Mouse (Mus musculus): ENCODE measurements at regions not wholly inside any gene's neighbourhood (a gene's known extent, or its start where the extent isn't known, plus 50 kb on each side); places are given as distances from the start of the nearest gene placed in this dataset.

DNA sequence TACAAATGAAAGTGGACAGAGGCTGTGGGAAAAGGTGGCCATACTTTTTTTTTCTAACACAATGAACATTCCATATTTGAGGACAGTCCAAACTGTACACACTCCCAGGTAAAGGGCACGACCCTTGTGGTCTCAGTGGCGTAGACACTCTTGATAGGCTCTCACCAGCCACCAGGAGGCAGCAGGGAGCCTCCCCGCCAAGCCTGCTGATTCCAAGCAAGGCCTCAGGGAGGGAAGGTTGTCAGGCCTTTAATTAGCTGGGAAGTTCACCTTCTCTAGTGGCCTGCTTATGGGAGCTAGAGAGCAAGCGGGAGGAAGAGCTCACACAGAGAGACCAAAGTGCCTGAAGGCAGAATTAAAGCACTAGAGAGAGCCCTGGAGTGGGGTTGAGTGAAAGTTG is 403.7 kb downstream of the Zfp536 start:
- Histone ChIP-seq H3K4me1 (ENCODE audit: insufficient read depth, low read depth, low read length) (no peaks in the 10 kb centered on the region), H3K9me3 (replicated peaks) (peaks cover 52% of the 10 kb centered on the region), H3K36me3 (replicated peaks) (no peaks in the 10 kb centered on the region), H3K4me3 (ENCODE audit: low read depth, low read length) (no peak overlapping the region), H3K27me3 (ENCODE audit: insufficient read depth, low read length) (no peaks in the 10 kb centered on the region)
- ATAC-seq (ENCODE audit: extremely low read depth, insufficient number of reproducible peaks, low FRiP score, poor library complexity, severe bottlenecking) (no peak), DNase-seq (ENCODE audit: low spot score) (no peak)
- no peak for TF ChIP-seq TAL1 (conservative IDR thresholded peaks at IDR 0.05; ENCODE audit: low read depth, low read length)
- no peak for TF ChIP-seq POLR2AphosphoS5 (IDR thresholded peaks at IDR 0.05; ENCODE audit: insufficient replicate concordance, low read depth, low read length)
- no peak for TF ChIP-seq GATA1 (IDR thresholded peaks at IDR 0.05; ENCODE audit: borderline replicate concordance, low read length)
- TF ChIP-seq GATA2 (IDR thresholded peaks at IDR 0.05; ENCODE audit: borderline replicate concordance, low read depth, low read length): no peak
- TF ChIP-seq CTCF (IDR thresholded peaks at IDR 0.05; ENCODE audit: low read depth, low read length): no peak

DNA sequence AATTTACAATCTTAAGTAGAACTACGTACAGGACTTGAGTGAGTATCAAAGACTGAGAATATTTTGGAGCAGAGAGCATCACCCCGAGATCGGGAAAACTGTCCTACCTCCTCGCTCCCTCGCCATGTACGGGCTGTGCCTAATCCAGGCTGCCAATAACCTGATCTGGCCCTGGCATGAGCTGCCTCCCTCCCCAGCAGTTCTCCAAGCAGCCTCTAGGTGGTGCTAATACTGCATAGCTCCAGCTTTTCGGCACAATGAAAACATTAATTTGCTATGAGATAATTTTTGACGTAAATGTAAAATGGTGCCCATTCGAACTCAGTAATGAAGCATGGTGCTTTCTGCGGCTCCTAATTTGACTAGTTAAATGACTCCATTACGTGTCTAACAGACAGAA is 399.6 kb downstream of the Zfp536 start:
- Histone ChIP-seq H3K9me3 (replicated peaks) (peaks cover 52% of the 10 kb centered on the region), H3K27me3 (ENCODE audit: insufficient read depth, low read length) (no peaks in the 10 kb centered on the region), H3K4me3 (ENCODE audit: low read depth, low read length) (no peak overlapping the region), H3K4me1 (ENCODE audit: insufficient read depth, low read depth, low read length) (no peaks in the 10 kb centered on the region), H3K36me3 (replicated peaks) (no peaks in the 10 kb centered on the region)
- ATAC-seq (ENCODE audit: extremely low read depth, insufficient number of reproducible peaks, low FRiP score, poor library complexity, severe bottlenecking) (no peak), DNase-seq (ENCODE audit: low spot score) (no peak)
- TF ChIP-seq GATA1 (IDR thresholded peaks at IDR 0.05; ENCODE audit: borderline replicate concordance, low read length): no peak
- TF ChIP-seq CTCF (IDR thresholded peaks at IDR 0.05; ENCODE audit: low read depth, low read length): peak; percentile 27; the same call in 1 of the 2 replicates

DNA sequence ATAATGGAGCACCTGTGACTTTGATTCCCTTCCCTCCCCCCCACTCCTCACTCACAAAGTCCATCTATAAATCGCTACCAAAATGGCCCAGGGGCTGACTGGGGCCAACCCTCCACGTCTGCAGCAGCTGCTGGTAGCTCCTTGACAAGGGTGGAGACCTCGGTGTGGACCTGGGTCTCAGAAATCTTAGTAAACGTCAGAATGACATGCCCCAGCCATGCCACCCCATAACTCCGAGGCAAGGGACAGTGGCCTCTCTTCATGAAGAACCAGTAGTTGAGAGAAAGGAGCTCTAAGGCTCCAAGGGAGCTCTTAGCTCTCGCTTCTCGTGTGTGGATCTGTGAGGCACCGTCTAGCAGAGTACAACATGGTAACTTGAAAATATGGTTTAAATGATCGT is 398.4 kb downstream of the Zfp536 start:
- no peak overlapping the region for H3K4me3 ChIP-seq (ENCODE audit: low read depth, low read length)
- TF ChIP-seq TAL1 (conservative IDR thresholded peaks at IDR 0.05; ENCODE audit: low read depth, low read length) (no peak), GATA2 (IDR thresholded peaks at IDR 0.05; ENCODE audit: borderline replicate concordance, low read depth, low read length) (no peak)
- ATAC-seq (ENCODE audit: extremely low read depth, insufficient number of reproducible peaks, low FRiP score, poor library complexity, severe bottlenecking) (no peak), DNase-seq (ENCODE audit: low spot score) (no peak)
- H3K4me1 ChIP-seq (ENCODE audit: insufficient read depth, low read depth, low read length): no peaks in the 10 kb centered on the region
- H3K36me3 ChIP-seq (replicated peaks): no peaks in the 10 kb centered on the region
- H3K9me3 ChIP-seq (replicated peaks): peaks cover 45% of the 10 kb centered on the region
- no peaks in the 10 kb centered on the region for H3K27me3 ChIP-seq (ENCODE audit: insufficient read depth, low read length)

DNA sequence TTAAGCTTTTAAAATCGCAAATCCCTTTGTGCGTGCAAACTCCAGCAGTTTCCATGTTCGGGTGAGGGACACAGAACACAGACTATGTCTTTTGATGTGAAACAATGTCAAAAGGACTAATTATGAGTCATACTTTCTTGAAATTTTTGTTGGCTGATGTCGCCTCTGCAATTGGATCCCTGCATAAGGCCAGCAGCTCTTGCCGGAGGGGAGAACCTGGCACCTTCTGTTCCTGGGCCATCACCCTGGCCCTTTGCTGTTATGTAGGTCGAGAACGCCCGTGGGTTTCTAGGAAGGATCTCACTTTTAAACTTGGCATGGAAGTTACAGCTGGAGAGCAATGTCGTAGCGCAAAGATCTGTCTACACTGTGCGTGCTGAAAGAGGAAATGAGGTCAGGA is 397.9 kb downstream of the Zfp536 start:
- DNase-seq (ENCODE audit: low spot score): no peak
- no peaks in the 10 kb centered on the region for H3K36me3 ChIP-seq (replicated peaks)
- no peak for ATAC-seq (ENCODE audit: extremely low read depth, insufficient number of reproducible peaks, low FRiP score, poor library complexity, severe bottlenecking)
- H3K27me3 ChIP-seq (ENCODE audit: insufficient read depth, low read length): no peaks in the 10 kb centered on the region
- H3K4me1 ChIP-seq (ENCODE audit: insufficient read depth, low read depth, low read length): no peaks in the 10 kb centered on the region
- H3K9me3 ChIP-seq (replicated peaks): peaks cover 41% of the 10 kb centered on the region
- H3K4me3 ChIP-seq (ENCODE audit: low read depth, low read length): no peak overlapping the region
- TF ChIP-seq CTCF (IDR thresholded peaks at IDR 0.05; ENCODE audit: low read depth, low read length) (no peak), GATA1 (IDR thresholded peaks at IDR 0.05; ENCODE audit: borderline replicate concordance, low read length) (no peak), TAL1 (conservative IDR thresholded peaks at IDR 0.05; ENCODE audit: low read depth, low read length) (no peak), POLR2AphosphoS5 (IDR thresholded peaks at IDR 0.05; ENCODE audit: insufficient replicate concordance, low read depth, low read length) (no peak), GATA2 (IDR thresholded peaks at IDR 0.05; ENCODE audit: borderline replicate concordance, low read depth, low read length) (no peak)

DNA sequence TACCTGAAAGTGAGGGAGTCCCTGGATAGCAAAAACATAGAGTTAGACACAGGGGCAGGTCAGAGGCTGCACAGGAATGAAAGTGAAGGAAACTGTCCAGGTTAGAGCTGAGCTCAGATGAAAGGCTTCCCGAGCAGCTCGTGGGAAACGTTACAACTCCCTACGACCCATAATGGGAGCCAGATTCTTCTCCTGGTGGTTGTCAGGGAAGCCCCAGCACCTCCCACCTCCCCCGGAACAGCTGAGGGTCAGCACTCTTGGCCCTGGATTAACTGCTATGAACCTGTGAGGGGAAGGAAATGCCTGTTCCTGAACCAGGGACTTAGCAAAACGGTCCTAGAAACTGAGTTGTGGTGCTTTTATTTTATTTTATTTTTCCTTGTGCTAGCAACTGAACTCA is 397.2 kb downstream of the Zfp536 start:
- H3K4me1 ChIP-seq (ENCODE audit: insufficient read depth, low read depth, low read length): no peaks in the 10 kb centered on the region
- ATAC-seq (ENCODE audit: extremely low read depth, insufficient number of reproducible peaks, low FRiP score, poor library complexity, severe bottlenecking) (no peak), DNase-seq (ENCODE audit: low spot score) (no peak)
- no peak overlapping the region for H3K4me3 ChIP-seq (ENCODE audit: low read depth, low read length)
- H3K9me3 ChIP-seq (replicated peaks): peaks cover 43% of the 10 kb centered on the region
- H3K27me3 ChIP-seq (ENCODE audit: insufficient read depth, low read length): no peaks in the 10 kb centered on the region
- H3K36me3 ChIP-seq (replicated peaks): no peaks in the 10 kb centered on the region
- no peak for TF ChIP-seq CTCF (IDR thresholded peaks at IDR 0.05; ENCODE audit: low read depth, low read length)
- TF ChIP-seq GATA1 (IDR thresholded peaks at IDR 0.05; ENCODE audit: borderline replicate concordance, low read length): no peak
- no peak for TF ChIP-seq GATA2 (IDR thresholded peaks at IDR 0.05; ENCODE audit: borderline replicate concordance, low read depth, low read length)
- TF ChIP-seq POLR2AphosphoS5 (IDR thresholded peaks at IDR 0.05; ENCODE audit: insufficient replicate concordance, low read depth, low read length): no peak
- no peak for TF ChIP-seq TAL1 (conservative IDR thresholded peaks at IDR 0.05; ENCODE audit: low read depth, low read length)

DNA sequence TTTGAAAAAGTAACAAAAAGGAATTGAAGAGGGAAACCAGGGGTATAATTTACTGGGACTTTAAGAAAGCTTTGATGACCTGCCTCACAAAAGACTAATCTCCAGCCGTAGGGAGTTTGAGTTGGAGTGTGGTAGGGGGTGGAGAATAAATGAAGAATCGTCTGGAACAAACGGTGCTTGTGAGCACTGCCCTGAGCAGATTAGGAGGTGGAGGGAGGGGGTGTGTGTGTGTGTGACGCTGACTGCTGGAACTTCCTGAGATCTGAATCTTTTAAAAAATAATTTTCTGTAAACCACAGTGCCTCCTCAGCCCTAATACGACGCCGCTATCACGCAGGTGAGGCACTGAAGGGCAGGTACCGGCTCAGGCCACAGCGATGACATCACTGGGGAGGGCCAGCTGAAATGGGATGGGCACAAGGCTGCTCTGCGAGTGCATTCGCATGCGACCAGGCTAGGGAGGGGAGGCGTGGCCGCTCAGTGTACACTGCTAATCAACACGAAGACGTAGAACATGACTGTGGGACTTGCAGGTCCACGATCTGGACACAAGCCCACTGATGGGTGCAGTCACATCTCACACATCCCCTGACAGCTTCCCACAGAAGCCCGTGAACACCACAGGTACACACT is 395.4 kb downstream of the Zfp536 start:
- no peaks in the 10 kb centered on the region for H3K4me1 ChIP-seq (ENCODE audit: insufficient read depth, low read depth, low read length)
- H3K4me3 ChIP-seq (ENCODE audit: low read depth, low read length): no peak overlapping the region
- DNase-seq (ENCODE audit: low spot score) (no peak), ATAC-seq (ENCODE audit: extremely low read depth, insufficient number of reproducible peaks, low FRiP score, poor library complexity, severe bottlenecking) (no peak)
- H3K27me3 ChIP-seq (ENCODE audit: insufficient read depth, low read length): no peaks in the 10 kb centered on the region
- peaks cover 44% of the 10 kb centered on the region for H3K9me3 ChIP-seq (replicated peaks)
- TF ChIP-seq TAL1 (conservative IDR thresholded peaks at IDR 0.05; ENCODE audit: low read depth, low read length) (no peak), POLR2AphosphoS5 (IDR thresholded peaks at IDR 0.05; ENCODE audit: insufficient replicate concordance, low read depth, low read length) (no peak), GATA2 (IDR thresholded peaks at IDR 0.05; ENCODE audit: borderline replicate concordance, low read depth, low read length) (no peak), GATA1 (IDR thresholded peaks at IDR 0.05; ENCODE audit: borderline replicate concordance, low read length) (no peak), CTCF (IDR thresholded peaks at IDR 0.05; ENCODE audit: low read depth, low read length) (no peak)
- no peaks in the 10 kb centered on the region for H3K36me3 ChIP-seq (replicated peaks)

DNA sequence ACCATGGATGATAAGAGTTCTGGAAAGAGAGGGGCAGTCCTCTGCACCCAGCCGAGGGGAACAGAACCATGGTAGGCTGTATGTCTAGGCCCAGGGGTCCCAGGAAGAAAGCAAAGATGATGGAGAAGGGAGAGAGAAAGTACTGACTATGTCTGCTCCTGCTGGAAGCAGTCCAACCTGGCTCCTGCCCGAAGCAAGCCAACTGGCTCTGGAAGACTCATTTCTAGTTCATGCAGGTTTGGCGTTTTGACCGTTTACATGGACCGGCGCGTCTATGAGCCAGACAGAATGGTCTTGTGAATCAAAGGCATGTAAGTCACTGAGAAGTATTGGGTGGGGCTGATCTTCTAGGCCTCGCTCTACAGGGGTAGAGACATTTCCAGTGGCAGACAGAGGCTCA is 385.6 kb downstream of the Zfp536 start:
- no peak for ATAC-seq (ENCODE audit: extremely low read depth, insufficient number of reproducible peaks, low FRiP score, poor library complexity, severe bottlenecking)
- TF ChIP-seq POLR2AphosphoS5 (IDR thresholded peaks at IDR 0.05; ENCODE audit: insufficient replicate concordance, low read depth, low read length) (no peak), TAL1 (conservative IDR thresholded peaks at IDR 0.05; ENCODE audit: low read depth, low read length) (no peak), GATA2 (IDR thresholded peaks at IDR 0.05; ENCODE audit: borderline replicate concordance, low read depth, low read length) (no peak), GATA1 (IDR thresholded peaks at IDR 0.05; ENCODE audit: borderline replicate concordance, low read length) (no peak), CTCF (IDR thresholded peaks at IDR 0.05; ENCODE audit: low read depth, low read length) (no peak)

More for the DNA sequence above, 385.6 kb downstream of the Zfp536 start:
- DNase-seq (ENCODE audit: low spot score): no peak
- no peaks in the 10 kb centered on the region for H3K36me3 ChIP-seq (replicated peaks)
- no peak overlapping the region for H3K4me3 ChIP-seq (ENCODE audit: low read depth, low read length)
- H3K4me1 ChIP-seq (ENCODE audit: insufficient read depth, low read depth, low read length): no peaks in the 10 kb centered on the region
- no peaks in the 10 kb centered on the region for H3K27me3 ChIP-seq (ENCODE audit: insufficient read depth, low read length)
- H3K9me3 ChIP-seq (replicated peaks): peaks cover 53% of the 10 kb centered on the region
